Mouse (Mus musculus) liver, embryonic 14.5 days (tissue): ENCODE measurements around the gene Alx3. TPM values are rescaled to one million over a fixed set of nuclear protein-coding genes. Genes with fewer than 3 reads are reported as not detected.

Experiments
- ATAC-seq: fragments of 200-750 bp; cut with Nextera tagmentation; 2 replicates; pipeline ENCODE4 v1.8.0; 2017; ENCODE audit warnings: moderate number of reproducible peaks, mild to moderate bottlenecking, moderate library complexity; ENCODE audit not compliant: insufficient read depth
- DNase-seq, 3 experiments: peaks; one replicate each; pipeline ENCODE4 v3.0.0-alpha.2; 2012 to 2013; ENCODE audit warnings: low read depth in 3 of 3, low spot score in 3 of 3
- H3K27ac ChIP-seq: fragments of 300-500 bp; sonication (generic); 2 replicates; pipeline ENCODE4 v1.5.1; 2014; ENCODE audit warnings: moderate library complexity, mild to moderate bottlenecking, control low read depth, inconsistent platforms
- H3K27me3 ChIP-seq: fragments of 300-500 bp; sonication (generic); 2 replicates; pipeline ENCODE4 v1.6.1; 2014; ENCODE audit warnings: mild to moderate bottlenecking, low read length, moderate library complexity; ENCODE audit not compliant: control insufficient read depth, insufficient read depth
- H3K36me3 ChIP-seq: fragments of 300-500 bp; sonication (generic); replicated peaks from 2 replicates; pipeline ENCODE4 v1.6.1; 2014; ENCODE audit warnings: low read depth; ENCODE audit not compliant: control insufficient read depth, insufficient read depth
- H3K4me1 ChIP-seq, 2 experiments: fragments of 200-500 bp in 1 of 2; fragments of 300-500 bp in 1 of 2; sonication (generic) in 1 of 2; replicated peaks; 2 replicates each; pipeline ENCODE4 v1.6.1; 2012 to 2014; ENCODE audit warnings: antibody characterized with exemption in 1 of 2, inconsistent platforms in 1 of 2, low read length in 1 of 2; ENCODE audit not compliant: control insufficient read depth in 2 of 2, insufficient read depth in 2 of 2
- H3K4me2 ChIP-seq: fragments of 300-500 bp; sonication (generic); 2 replicates; pipeline ENCODE4 v1.6.1; 2014; ENCODE audit warnings: low read depth, mild to moderate bottlenecking, control low read depth, moderate library complexity
- H3K4me3 ChIP-seq, 2 experiments: fragments of 200-500 bp in 1 of 2; fragments of 300-500 bp in 1 of 2; sonication (generic) in 1 of 2; 2 replicates each; pipeline ENCODE4 v1.5.1; 2012 to 2014; ENCODE audit warnings: low read depth in 2 of 2, low read length in 2 of 2, mild to moderate bottlenecking in 2 of 2, control low read depth in 1 of 2, inconsistent platforms in 1 of 2, moderate library complexity in 1 of 2; ENCODE audit not compliant: insufficient read depth in 1 of 2
- H3K9ac ChIP-seq: fragments of 300-500 bp; sonication (generic); replicated peaks from 2 replicates; pipeline ENCODE4 v1.6.1; 2014; ENCODE audit warnings: mild to moderate bottlenecking, control low read depth, moderate library complexity
- H3K9me3 ChIP-seq: fragments of 300-500 bp; sonication (generic); 2 replicates; pipeline ENCODE4 v1.6.1; 2016; ENCODE audit warnings: low read length, mixed read lengths; ENCODE audit not compliant: control insufficient read depth
- CTCF ChIP-seq: IDR thresholded peaks from 2 replicates; pipeline ENCODE4 v1.5.1; 2016; ENCODE audit warnings: antibody characterized with exemption, low read depth, control low read depth
- EP300 ChIP-seq: IDR thresholded peaks from 2 replicates; pipeline ENCODE4 v1.6.1; 2016; ENCODE audit warnings: antibody characterized with exemption, low read depth
- WGBS: fragments of 180-500 bp; shearing (Covaris S2); extraction: QIAGEN DNeasy Blood & Tissue Kit; methylation state at CpG from one replicate; pipeline ENCODE4 v1.1.7; 2014; ENCODE audit not compliant: insufficient replicate concordance; 5-methylcytosine and 5-hydroxymethylcytosine counted together
- polyA plus RNA-seq, 2 experiments: library from polyadenylated mRNA; depleted of rRNA in 1 of 2; stranded (reverse) in 1 of 2; unstranded in 1 of 2; fragments of >200 nt; fragmentation: Nextera tagmentation in 1 of 2; extraction: Ambion mirVana in 1 of 2; gene quantifications; 2 replicates each; pipeline versions ENCODE4 v1.2.1 to v1.2.3; 2012 to 2014

The Alx3 gene
- polyA plus RNA-seq, 2 experiments, result not detected

DNA sequence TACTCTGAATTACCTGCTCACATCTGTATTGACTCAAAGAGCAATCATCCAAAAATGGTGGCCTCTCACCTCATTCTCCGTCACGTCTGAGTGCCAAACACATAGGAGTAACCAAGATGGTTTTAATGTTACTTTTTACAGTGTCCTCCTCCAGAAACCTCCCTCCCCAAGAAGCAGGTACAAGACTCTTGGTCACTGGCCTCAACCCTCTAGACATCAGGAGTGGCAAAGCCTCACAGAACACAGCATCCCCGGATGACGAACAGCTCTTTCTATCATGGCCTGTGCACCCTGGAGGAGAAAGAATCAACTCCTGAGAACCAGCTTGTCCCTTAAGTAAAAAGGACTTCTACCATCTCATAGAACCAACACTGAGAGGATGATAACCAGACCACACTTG, 38.0 kb downstream of the Alx3 start:
- Histone ChIP-seq H3K27ac (no peak overlapping the region), H3K27me3 (no peaks in the 10 kb centered on the region), H3K36me3 (no peaks in the 10 kb centered on the region), H3K9me3 (no peaks in the 10 kb centered on the region), H3K4me1 (peaks cover 0 to 8% of the 10 kb centered on the region in 2 experiments; a peak in 3 of 4 replicates), H3K4me2 (no peak overlapping the region), H3K4me3 (no peak overlapping the region), H3K9ac (no peak overlapping the region)
- 89% methylated on average over 4 of the region's 4 CpGs for WGBS
- ATAC-seq (no peak), DNase-seq (no peak)
- TF ChIP-seq EP300, result no peak
- no peak for TF ChIP-seq CTCF

- H3K4me2 ChIP-seq, result no peak overlapping the region
- H3K36me3 ChIP-seq, result no peaks in the 10 kb centered on the region
- no peak for DNase-seq
- no peak overlapping the region for H3K9ac ChIP-seq
- no peaks in the 10 kb centered on the region for H3K27me3 ChIP-seq
- peaks cover 0 to 8% of the 10 kb centered on the region in 2 experiments; a peak in 3 of 4 replicates for H3K4me1 ChIP-seq
- H3K27ac ChIP-seq, result no peak overlapping the region
- ATAC-seq, result no peak
- TF ChIP-seq EP300, result no peak
- TF ChIP-seq CTCF, result no peak
- H3K4me3 ChIP-seq, result no peak overlapping the region
- WGBS, result 70% methylated on average over 9 of the region's 9 CpGs
- no peaks in the 10 kb centered on the region for H3K9me3 ChIP-seq
Observed at GRCm38 (mm10) chr3:107633906-107634305, 39.1 kb downstream of the Alx3 start.

DNA sequence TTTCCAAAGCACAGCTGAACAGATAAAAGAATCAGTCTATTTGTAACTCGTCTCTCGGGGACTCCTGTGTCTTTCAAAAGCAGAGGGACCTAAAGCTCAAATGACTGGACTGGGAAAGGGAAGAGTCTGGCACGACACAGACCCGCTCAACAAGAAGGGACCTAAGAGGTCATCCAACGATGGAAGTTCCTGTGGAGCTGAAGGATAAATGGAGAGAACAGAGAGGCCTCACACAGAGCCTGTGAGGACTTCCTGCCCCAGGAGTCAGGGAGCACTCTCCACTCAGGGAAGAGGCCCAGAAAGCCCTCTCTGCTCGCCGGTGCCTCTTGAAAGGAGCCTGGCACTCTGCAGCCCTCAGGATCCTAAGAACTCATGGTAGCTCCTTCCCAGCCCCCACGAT, 41.0 kb downstream of the Alx3 start:
- DNase-seq, result no peak
- H3K27ac ChIP-seq, result no peak overlapping the region
- no peak overlapping the region for H3K4me3 ChIP-seq

GRCm38 (mm10) chr3:107636236-107636635, 41.4 kb downstream of the Alx3 start:
- Histone ChIP-seq H3K9me3 (no peaks in the 10 kb centered on the region), H3K36me3 (no peaks in the 10 kb centered on the region), H3K27ac (no peak overlapping the region), H3K4me3 (no peak overlapping the region), H3K9ac (no peak overlapping the region), H3K4me1 (peaks cover 0 to 4% of the 10 kb centered on the region in 2 experiments; a peak in 2 of 4 replicates), H3K4me2 (no peak overlapping the region), H3K27me3 (no peaks in the 10 kb centered on the region)
- TF ChIP-seq EP300 (no peak), CTCF (no peak)
- no peak for ATAC-seq
- 51% methylated on average over 3 of the region's 3 CpGs for WGBS
- DNase-seq, result no peak

More for the DNA sequence above, 41.0 kb downstream of the Alx3 start:
- peaks cover 0 to 4% of the 10 kb centered on the region in 2 experiments; a peak in 2 of 4 replicates for H3K4me1 ChIP-seq
- no peaks in the 10 kb centered on the region for H3K36me3 ChIP-seq
- no peak overlapping the region for H3K9ac ChIP-seq
- H3K27me3 ChIP-seq, result no peaks in the 10 kb centered on the region
- ATAC-seq, result no peak
- no peak overlapping the region for H3K4me2 ChIP-seq
- 39% methylated on average over 8 of the region's 8 CpGs for WGBS
- H3K9me3 ChIP-seq, result no peaks in the 10 kb centered on the region
- TF ChIP-seq EP300 (no peak), CTCF (no peak)

GRCm38 (mm10) chr3:107637606-107638172, 42.9 kb downstream of the Alx3 start:
- no peak overlapping the region for H3K9ac ChIP-seq
- H3K36me3 ChIP-seq, result no peaks in the 10 kb centered on the region
- DNase-seq, result no peak
- H3K27me3 ChIP-seq, result no peaks in the 10 kb centered on the region
- no peak for TF ChIP-seq CTCF
- TF ChIP-seq EP300, result no peak
- no peak overlapping the region for H3K4me2 ChIP-seq
- WGBS, result 37% methylated on average over 5 of the region's 5 CpGs
- H3K9me3 ChIP-seq, result no peaks in the 10 kb centered on the region
- no peak overlapping the region for H3K4me3 ChIP-seq
- H3K27ac ChIP-seq, result no peak overlapping the region
- ATAC-seq, result no peak
- no peaks in the 10 kb centered on the region for H3K4me1 ChIP-seq
